Mouse (Mus musculus): ENCODE data around the gene Olfr91.

Gene Olfr91

GRCm38 (mm10) chr17:37061435-37061834 is 36.6 kb downstream of the Olfr91 start:
- DNase-seq (ENCODE audit: low spot score in 2 of 2), result no peak

- no peak for DNase-seq (ENCODE audit: low spot score in 2 of 2)
Observed at GRCm38 (mm10) chr17:37056957-37057356, 41.1 kb downstream of the Olfr91 start.

GRCm38 (mm10) chr17:37051745-37052144 is 46.3 kb downstream of the Olfr91 start:
- no peak for DNase-seq (ENCODE audit: low spot score in 2 of 2)

GRCm38 (mm10) chr17:37050876-37051275 is 47.2 kb downstream of the Olfr91 start:
- DNase-seq (ENCODE audit: low spot score in 2 of 2), result peak in 1 of 2 experiments; percentile 2

- DNase-seq (ENCODE audit: low spot score in 2 of 2), result peak; percentile 51 to 70
Observed at GRCm38 (mm10) chr17:37050399-37050798, 47.7 kb downstream of the Olfr91 start.

- peak; percentile 31 to 77 for DNase-seq (ENCODE audit: low spot score in 2 of 2)
Observed at GRCm38 (mm10) chr17:37049570-37050310, 48.3 kb downstream of the Olfr91 start.

- no peak for DNase-seq (ENCODE audit: low spot score in 2 of 2)
Observed at GRCm38 (mm10) chr17:37048383-37048782, 49.7 kb downstream of the Olfr91 start.

- DNase-seq (ENCODE audit: low spot score in 2 of 2), result no peak
Observed at GRCm38 (mm10) chr17:37047981-37048380, 50.1 kb downstream of the Olfr91 start.

- no peak for DNase-seq (ENCODE audit: low spot score in 2 of 2)
Observed at GRCm38 (mm10) chr17:37047332-37047976, 50.6 kb downstream of the Olfr91 start.

- DNase-seq (ENCODE audit: low spot score in 2 of 2), result peak; percentile 31 to 42
Observed at GRCm38 (mm10) chr17:37046312-37047112, 51.6 kb downstream of the Olfr91 start.

- DNase-seq (ENCODE audit: low spot score in 2 of 2), result peak; percentile 76
Observed at GRCm38 (mm10) chr17:37045611-37046311, 52.3 kb downstream of the Olfr91 start, which contains the start of gene Gabbr1. TSS of gene Gabbr1 (plus strand) at chr17:37045966.

GRCm38 (mm10) chr17:37044651-37045244 is 53.3 kb downstream of the Olfr91 start:
- DNase-seq (ENCODE audit: low spot score in 2 of 2), result no peak
